Mouse (Mus musculus) olfactory bulb, adult 2 months (tissue): ENCODE results near the gene Tmem198. TPM values are rescaled to one million over a fixed set of nuclear protein-coding genes. Genes with fewer than 3 reads are reported as not detected.

Source experiments
- H3K27ac ChIP-seq: fragments of 200-500 bp; 2 replicates; pipeline ENCODE4 v1.5.1; 2012; ENCODE audit warnings: low read depth, low read length; ENCODE audit not compliant: insufficient read depth
- H3K4me1 ChIP-seq: fragments of 200-500 bp; 2 replicates; pipeline ENCODE4 v1.6.1; 2012; ENCODE audit warnings: low read length; ENCODE audit not compliant: control insufficient read depth, insufficient read depth
- H3K4me3 ChIP-seq: fragments of 200-500 bp; 2 replicates; pipeline ENCODE4 v1.5.1; 2012; ENCODE audit warnings: mild to moderate bottlenecking, low read depth, low read length, moderate library complexity; ENCODE audit not compliant: insufficient read depth
- CTCF ChIP-seq: fragments of 200-500 bp; IDR thresholded peaks from 2 replicates; pipeline ENCODE4 v1.5.1; 2012; ENCODE audit warnings: low read depth, mild to moderate bottlenecking, low read length, moderate library complexity; ENCODE audit not compliant: insufficient read depth
- POLR2A ChIP-seq: fragments of 200-500 bp; IDR thresholded peaks from 2 replicates; pipeline ENCODE4 v1.6.1; 2012; ENCODE audit warnings: mild to moderate bottlenecking, low read depth, low read length, moderate library complexity; ENCODE audit not compliant: insufficient read depth
- WGBS: fragments of 180-500 bp; shearing (Covaris S2); methylation state at CpG from one replicate; pipeline ENCODE4 v1.1.7; 2018; 5-methylcytosine and 5-hydroxymethylcytosine counted together
- polyA plus RNA-seq: library from polyadenylated mRNA; stranded (reverse); fragments of >200 nt; gene quantifications from 2 replicates; pipeline ENCODE4 v1.2.4, GENCODE M21; 2012; ENCODE audit warnings: low replicate concordance; ENCODE audit not compliant: missing spikeins, insufficient read depth, insufficient read length

Tmem198 gene
- polyA plus RNA-seq, 1 experiment: not detected

GRCm38 (mm10) chr1:75460297-75460696, 19.0 kb upstream of the Tmem198 start:
- WGBS: 48% methylated on average over 7 of the region's 7 CpGs
- TF ChIP-seq CTCF (no peak), POLR2A (no peak)
- Histone ChIP-seq H3K4me3 (no peak overlapping the region), H3K27ac (no peak overlapping the region), H3K4me1 (peaks cover 39% of the 10 kb centered on the region)

- H3K27ac ChIP-seq: no peak overlapping the region
- peaks cover 22% of the 10 kb centered on the region for H3K4me1 ChIP-seq
- no peak overlapping the region for H3K4me3 ChIP-seq
- no peak for TF ChIP-seq POLR2A
- no peak for TF ChIP-seq CTCF
- WGBS: 91% methylated on average over 1 of the region's 1 CpGs
Measured at GRCm38 (mm10) chr1:75462636-75463035, 16.7 kb upstream of the Tmem198 start.

- no peak overlapping the region for H3K27ac ChIP-seq
- WGBS: 91% methylated on average over 5 of the region's 5 CpGs
- H3K4me3 ChIP-seq: no peak overlapping the region
- TF ChIP-seq CTCF (no peak), POLR2A (no peak)
- peaks cover 14% of the 10 kb centered on the region for H3K4me1 ChIP-seq
Measured at GRCm38 (mm10) chr1:75463652-75464204, 15.6 kb upstream of the Tmem198 start.

GRCm38 (mm10) chr1:75467215-75467927, 12.0 kb upstream of the Tmem198 start:
- H3K27ac ChIP-seq: no peak overlapping the region
- WGBS: 8% methylated on average over 14 of the region's 14 CpGs

GRCm38 (mm10) chr1:75469287-75469825, 10.0 kb upstream of the Tmem198 start:
- TF ChIP-seq POLR2A (no peak), CTCF (no peak)
- WGBS: 81% methylated on average over 17 of the region's 17 CpGs
- H3K4me3 ChIP-seq: no peak overlapping the region
- peaks cover 10% of the 10 kb centered on the region for H3K4me1 ChIP-seq
- H3K27ac ChIP-seq: no peak overlapping the region

More at GRCm38 (mm10) chr1:75467215-75467927, 12.0 kb upstream of the Tmem198 start:
- Histone ChIP-seq H3K4me1 (peaks cover 7% of the 10 kb centered on the region), H3K4me3 (no peak overlapping the region)
- no peak for TF ChIP-seq POLR2A
- peak; percentile 97 for TF ChIP-seq CTCF

GRCm38 (mm10) chr1:75476441-75476840, 2.9 kb upstream of the Tmem198 start:
- H3K27ac ChIP-seq: no peak overlapping the region
- H3K4me3 ChIP-seq: no peak overlapping the region
- no peak for TF ChIP-seq CTCF
- TF ChIP-seq POLR2A: no peak
- peaks cover 26% of the 10 kb centered on the region for H3K4me1 ChIP-seq
- WGBS: 94% methylated on average over 11 of the region's 11 CpGs

- peak overlapping the region; percentile 42 for H3K4me3 ChIP-seq
- no peak overlapping the region for H3K27ac ChIP-seq
- H3K4me1 ChIP-seq: peaks cover 29% of the 10 kb centered on the region
- WGBS: 6% methylated on average over 35 of the region's 35 CpGs
- no peak for TF ChIP-seq POLR2A
- peak; percentile 99 for TF ChIP-seq CTCF
Measured at GRCm38 (mm10) chr1:75477264-75477965, 1.9 kb upstream of the Tmem198 start.

GRCm38 (mm10) chr1:75477966-75478290, 1.4 kb upstream of the Tmem198 start:
- no peak for TF ChIP-seq CTCF
- no peak for TF ChIP-seq POLR2A
- Histone ChIP-seq H3K4me3 (no peak overlapping the region; the same call in 1 of the 2 replicates), H3K27ac (no peak overlapping the region), H3K4me1 (peaks cover 34% of the 10 kb centered on the region)
- 35% methylated on average over 3 of the region's 3 CpGs for WGBS

- TF ChIP-seq CTCF (no peak), POLR2A (no peak)
- WGBS: under 1% methylated on average over 25 of the region's 25 CpGs
- Histone ChIP-seq H3K4me3 (peak overlapping the region; percentile 82), H3K27ac (peak overlapping the region; percentile 76; the same call in 1 of the 2 replicates), H3K4me1 (peaks cover 36% of the 10 kb centered on the region)
Measured at GRCm38 (mm10) chr1:75478497-75478896, 835 bp upstream of the Tmem198 start.
